Comparison of ENCODE assay signal across 9 mouse cellular contexts in the genomic region with DNA sequence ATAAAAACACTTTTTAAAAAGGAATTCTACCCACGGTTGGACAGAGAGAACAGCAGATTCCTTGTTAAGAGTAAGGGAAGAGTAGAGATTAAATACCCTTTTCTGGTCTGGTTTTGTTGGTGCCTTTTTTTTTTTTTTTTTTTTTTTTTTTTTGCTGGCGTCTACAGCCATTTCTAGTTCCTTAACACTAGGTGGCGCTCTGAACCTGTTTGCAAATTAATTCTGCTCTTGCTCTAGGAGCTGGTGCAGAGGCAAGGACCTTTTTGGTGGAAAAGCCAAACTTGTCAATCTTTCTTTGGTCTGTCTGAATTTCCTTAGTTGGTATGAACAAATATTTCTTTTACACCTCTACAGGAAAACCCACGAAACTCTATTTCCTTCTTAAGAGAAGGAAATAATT. TPM values are rescaled to one million over a fixed set of nuclear protein-coding genes. Genes with fewer than 3 reads are reported as not detected.
A peak's percentile ranks its signal among the peaks of the same experiment; 100 is the strongest.
DNase-seq lines count a peak whose midpoint lies in the region; TF ChIP-seq lines count a peak whose summit lies in the region.
"Had no signal": no experiment of that assay in that cellular context is flagged by ENCODE, and none has a peak within 500 bp of the region (broad histone marks: within the 10 kb centered on the region; RNA-seq: fewer than 3 reads in every experiment).

No protein-coding gene starts in this region.

- intact Hi-C loops in left cerebral cortex, adult 2 months (cut with DNase I): loop anchor here (1.0 kb wide), 1 partner anchor 73 kb away; no protein-coding TSS in a partner anchor

- H3K4me3 ChIP-seq in left cerebral cortex, adult 2 months: no peak overlapping the region
- H3K4me3 ChIP-seq: megakaryocyte, embryonic 14.5 days had no signal

- no peak overlapping the region for H3K27ac ChIP-seq in left cerebral cortex, adult 2 months

- peak; percentile 63 for DNase-seq in adrenal gland, postnatal 14 days
- DNase-seq in adrenal gland, postnatal 25 days: no peak
- DNase-seq in left cerebral cortex, adult 2 months (ENCODE audit: extremely low spot score in 1 of 2, low spot score in 2 of 2): no peak
- DNase-seq in left cerebral cortex, adult 11 months (ENCODE audit: low spot score): no peak
- peak; percentile 23 for DNase-seq in cerebellum, adult 8-10 months
- peak; percentile 66 for DNase-seq in lung, postnatal 25 days (ENCODE audit: low spot score)
- no peak for DNase-seq in right cerebral cortex, postnatal 25 days
- DNase-seq in yolk sac, embryonic 10.5 days (ENCODE audit: low spot score): no peak

- TF ChIP-seq CTCF in left cerebral cortex, adult 2 months (IDR thresholded peaks at IDR 0.05): peak; percentile 79

RNA-seq across cellular contexts. Expression of a gene that starts 3.0 kb away (rescaled TPM):
- 29.9 and 38.0 TPM in 2 replicates for total RNA-seq in adrenal gland, postnatal 14 days (2021)
- total RNA-seq in adrenal gland, postnatal 25 days (2021): 35.0 and 46.2 TPM in 2 replicates
- total RNA-seq in left cerebral cortex, adult 2 months (2021): 10 to 100 TPM; 26.7 to 28.3 TPM

RNA-seq across cellular contexts. Expression of a gene that starts 8.2 kb away (rescaled TPM):
- total RNA-seq in adrenal gland, postnatal 14 days (2021): 0.30 TPM in 1 of 2 replicates, not detected in the other
- total RNA-seq in adrenal gland, postnatal 25 days (2021): 0.38 and 0.73 TPM in 2 replicates
- under 1 TPM; 0.61 to 0.84 TPM for total RNA-seq in left cerebral cortex, adult 2 months (2021)

RNA-seq across cellular contexts. Expression of a gene that starts 33.7 kb away (rescaled TPM):
- 1.3 and 1.6 TPM in 2 replicates for total RNA-seq in adrenal gland, postnatal 14 days (2021)
- total RNA-seq in adrenal gland, postnatal 25 days (2021): 6.1 and 9.5 TPM in 2 replicates
- total RNA-seq in left cerebral cortex, adult 2 months (2021): under 1 TPM in 1 of 2 experiments, not detected in 1; 0.77 TPM

RNA-seq across cellular contexts. Expression of a gene that starts 41.0 kb away (rescaled TPM):
- total RNA-seq in adrenal gland, postnatal 14 days (2021): 44.4 and 56.2 TPM in 2 replicates
- total RNA-seq in adrenal gland, postnatal 25 days (2021): 77.2 and 92.4 TPM in 2 replicates
- 10 to 100 TPM; 15.4 to 16.3 TPM for total RNA-seq in left cerebral cortex, adult 2 months (2021)

RNA-seq across cellular contexts. Expression of a gene that starts 50.2 kb away (rescaled TPM):
- total RNA-seq in adrenal gland, postnatal 14 days (2021): 22.2 and 22.6 TPM in 2 replicates
- 21.7 and 26.0 TPM in 2 replicates for total RNA-seq in adrenal gland, postnatal 25 days (2021)
- 10 to 100 TPM; 23.4 to 24.5 TPM for total RNA-seq in left cerebral cortex, adult 2 months (2021)

Comparison
In these comparisons a context has a peak if more than half of its experiments do, and no peak if none do; other contexts are left out.
1. DNase-seq: peak in adrenal gland, postnatal 14 days (single experiment), cerebellum, adult 8-10 months (single experiment) and lung, postnatal 25 days (single experiment); none in adrenal gland, postnatal 25 days (single experiment), left cerebral cortex, adult 2 months (0 of 2), left cerebral cortex, adult 11 months (single experiment), right cerebral cortex, postnatal 25 days (single experiment) and yolk sac, embryonic 10.5 days (single experiment).